Mouse (Mus musculus): ENCODE measurements at regions not wholly inside any gene's neighbourhood (a gene's known extent, or its start where the extent isn't known, plus 50 kb on each side); places are given as distances from the start of the nearest gene placed in this dataset.

DNA sequence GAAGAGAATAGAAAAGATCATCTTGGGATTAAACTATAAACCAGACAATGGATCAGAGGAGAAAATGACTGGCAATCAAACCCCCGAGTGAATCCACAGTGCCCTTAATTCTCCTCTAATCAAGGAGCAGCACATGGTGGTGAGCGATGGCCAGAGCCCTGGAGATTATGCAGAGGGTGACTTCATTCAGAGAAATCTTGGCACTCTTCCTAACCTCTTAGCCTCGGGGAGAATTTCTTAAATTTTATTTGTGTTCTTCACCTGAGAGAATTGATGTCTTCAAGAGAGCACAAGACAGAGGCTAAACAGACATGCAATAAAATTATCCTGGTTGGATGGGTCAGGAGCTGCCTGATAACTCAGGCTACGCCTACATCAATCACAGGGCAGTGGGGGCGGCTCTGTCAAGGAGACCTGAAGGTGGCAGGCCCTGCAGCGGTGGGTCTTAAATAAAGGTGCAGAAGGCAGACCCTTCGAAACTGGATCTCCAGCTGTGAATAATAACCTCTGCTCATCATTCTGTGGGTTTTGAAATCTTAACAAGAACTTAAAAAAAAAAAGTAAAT, 316.5 kb upstream of the Klf12 start:
- TF ChIP-seq CTCF (IDR thresholded peaks at IDR 0.05; ENCODE audit: control insufficient read depth, insufficient read depth, insufficient read length) (no peak), USF1 (IDR thresholded peaks at IDR 0.05; ENCODE audit: low read depth) (no peak), CEBPB (IDR thresholded peaks at IDR 0.05; ENCODE audit: low read depth) (no peak), MAX (IDR thresholded peaks at IDR 0.05) (no peak), MYOG (IDR thresholded peaks at IDR 0.05; ENCODE audit: control insufficient read depth, extremely low read depth, insufficient read length) (no peak), MYOD1 (IDR thresholded peaks at IDR 0.05; ENCODE audit: control insufficient read depth, insufficient read length, low read depth) (no peak)

Data from C2C12 (cell line).